Mouse (Mus musculus): ENCODE results near the gene Cpxm1. TPM values are rescaled to one million over a fixed set of nuclear protein-coding genes. Genes with fewer than 3 reads are reported as not detected.

The Cpxm1 gene
- polyA plus RNA-seq, 1 experiment, result 0.34 TPM

- Histone ChIP-seq H3K36me3 (ENCODE audit: control insufficient read depth, insufficient read depth) (no peaks in the 10 kb centered on the region), H3ac (ENCODE audit: control insufficient read depth, insufficient read length) (no peak overlapping the region), H3K79me2 (ENCODE audit: control insufficient read depth, insufficient read depth) (no peaks in the 10 kb centered on the region), H3K4me2 (ENCODE audit: low read depth) (no peak overlapping the region), H3K4me3 (no peak overlapping the region), H3K27me3 (ENCODE audit: control insufficient read depth, insufficient read depth, insufficient read length) (peaks cover 36% of the 10 kb centered on the region)
- no peak for TF ChIP-seq REST (IDR thresholded peaks at IDR 0.05; ENCODE audit: insufficient read depth, insufficient read length)
- TF ChIP-seq TCF12 (IDR thresholded peaks at IDR 0.05; ENCODE audit: insufficient read depth, poor library complexity, severe bottlenecking), result no peak
- no peak for TF ChIP-seq SRF (IDR thresholded peaks at IDR 0.05; ENCODE audit: control insufficient read depth, insufficient read length, low read depth)
- no peak for TF ChIP-seq TCF3 (IDR thresholded peaks at IDR 0.05; ENCODE audit: insufficient read length, low read depth)
- no peak for TF ChIP-seq CEBPB (IDR thresholded peaks at IDR 0.05; ENCODE audit: insufficient read depth, poor library complexity, severe bottlenecking)
- no peak for TF ChIP-seq MYOD1 (IDR thresholded peaks at IDR 0.05; ENCODE audit: control insufficient read depth in 1 of 3, insufficient read length in 2 of 3, low read depth in 2 of 3)
- no peak for TF ChIP-seq MYOG (IDR thresholded peaks at IDR 0.05; ENCODE audit: control insufficient read depth in 1 of 3, insufficient read depth in 1 of 3, insufficient read length in 2 of 3, low read depth in 2 of 3)
- no peak for TF ChIP-seq USF1 (IDR thresholded peaks at IDR 0.05; ENCODE audit: low read depth)
- no peak for TF ChIP-seq POLR2A (IDR thresholded peaks at IDR 0.05; ENCODE audit: insufficient read length, low read depth)
- TF ChIP-seq POLR2AphosphoS2 (IDR thresholded peaks at IDR 0.05; ENCODE audit: insufficient read length, low read depth), result no peak
- no peak for TF ChIP-seq E2F4 (IDR thresholded peaks at IDR 0.05; ENCODE audit: insufficient read depth)
- TF ChIP-seq MAX (IDR thresholded peaks at IDR 0.05; ENCODE audit: low read depth), result no peak
Observed at GRCm38 (mm10) chr2:130398091-130398490, 717 bp upstream of the Cpxm1 start.

GRCm38 (mm10) chr2:130395696-130396095, 1.7 kb downstream of the Cpxm1 start:
- TF ChIP-seq MYOG (IDR thresholded peaks at IDR 0.05; ENCODE audit: control insufficient read depth in 1 of 3, insufficient read depth in 1 of 3, insufficient read length in 2 of 3, low read depth in 2 of 3) (no peak), TCF3 (IDR thresholded peaks at IDR 0.05; ENCODE audit: insufficient read length, low read depth) (no peak), MAX (IDR thresholded peaks at IDR 0.05; ENCODE audit: low read depth) (no peak), MYOD1 (IDR thresholded peaks at IDR 0.05; ENCODE audit: control insufficient read depth in 1 of 3, insufficient read length in 2 of 3, low read depth in 2 of 3) (no peak), TCF12 (IDR thresholded peaks at IDR 0.05; ENCODE audit: insufficient read depth, poor library complexity, severe bottlenecking) (no peak), E2F4 (IDR thresholded peaks at IDR 0.05; ENCODE audit: insufficient read depth) (no peak), POLR2AphosphoS2 (IDR thresholded peaks at IDR 0.05; ENCODE audit: insufficient read length, low read depth) (no peak), POLR2A (IDR thresholded peaks at IDR 0.05; ENCODE audit: insufficient read length, low read depth) (no peak), CEBPB (IDR thresholded peaks at IDR 0.05; ENCODE audit: insufficient read depth, poor library complexity, severe bottlenecking) (no peak), REST (IDR thresholded peaks at IDR 0.05; ENCODE audit: insufficient read depth, insufficient read length) (no peak), SRF (IDR thresholded peaks at IDR 0.05; ENCODE audit: control insufficient read depth, insufficient read length, low read depth) (no peak), USF1 (IDR thresholded peaks at IDR 0.05; ENCODE audit: low read depth) (no peak)
- Histone ChIP-seq H3K36me3 (ENCODE audit: control insufficient read depth, insufficient read depth) (no peaks in the 10 kb centered on the region), H3K27me3 (ENCODE audit: control insufficient read depth, insufficient read depth, insufficient read length) (peaks cover 42% of the 10 kb centered on the region), H3K4me3 (no peak overlapping the region), H3ac (ENCODE audit: control insufficient read depth, insufficient read length) (no peak overlapping the region), H3K4me2 (ENCODE audit: low read depth) (no peak overlapping the region), H3K79me2 (ENCODE audit: control insufficient read depth, insufficient read depth) (no peaks in the 10 kb centered on the region)

- no peak for TF ChIP-seq E2F4 (IDR thresholded peaks at IDR 0.05; ENCODE audit: insufficient read depth)
- no peak for TF ChIP-seq USF1 (IDR thresholded peaks at IDR 0.05; ENCODE audit: low read depth)
- no peak for TF ChIP-seq MYOD1 (IDR thresholded peaks at IDR 0.05; ENCODE audit: control insufficient read depth in 1 of 3, insufficient read length in 2 of 3, low read depth in 2 of 3)
- TF ChIP-seq TCF3 (IDR thresholded peaks at IDR 0.05; ENCODE audit: insufficient read length, low read depth), result no peak
- TF ChIP-seq POLR2A (IDR thresholded peaks at IDR 0.05; ENCODE audit: insufficient read length, low read depth), result no peak
- TF ChIP-seq MYOG (IDR thresholded peaks at IDR 0.05; ENCODE audit: control insufficient read depth in 1 of 3, insufficient read depth in 1 of 3, insufficient read length in 2 of 3, low read depth in 2 of 3), result no peak
- no peak for TF ChIP-seq SRF (IDR thresholded peaks at IDR 0.05; ENCODE audit: control insufficient read depth, insufficient read length, low read depth)
- no peak for TF ChIP-seq TCF12 (IDR thresholded peaks at IDR 0.05; ENCODE audit: insufficient read depth, poor library complexity, severe bottlenecking)
- TF ChIP-seq POLR2AphosphoS2 (IDR thresholded peaks at IDR 0.05; ENCODE audit: insufficient read length, low read depth), result no peak
- TF ChIP-seq MAX (IDR thresholded peaks at IDR 0.05; ENCODE audit: low read depth), result no peak
Observed at GRCm38 (mm10) chr2:130392836-130393235, 4.5 kb downstream of the Cpxm1 start.

GRCm38 (mm10) chr2:130390993-130391625, 6.3 kb downstream of the Cpxm1 start:
- H3K79me2 ChIP-seq (ENCODE audit: control insufficient read depth, insufficient read depth), result no peaks in the 10 kb centered on the region
- H3K4me3 ChIP-seq, result no peak overlapping the region
- TF ChIP-seq TCF3 (IDR thresholded peaks at IDR 0.05; ENCODE audit: insufficient read length, low read depth), result no peak
- no peak for TF ChIP-seq E2F4 (IDR thresholded peaks at IDR 0.05; ENCODE audit: insufficient read depth)
- TF ChIP-seq SRF (IDR thresholded peaks at IDR 0.05; ENCODE audit: control insufficient read depth, insufficient read length, low read depth), result no peak
- TF ChIP-seq REST (IDR thresholded peaks at IDR 0.05; ENCODE audit: insufficient read depth, insufficient read length), result no peak
- no peak for TF ChIP-seq MYOG (IDR thresholded peaks at IDR 0.05; ENCODE audit: control insufficient read depth in 1 of 3, insufficient read depth in 1 of 3, insufficient read length in 2 of 3, low read depth in 2 of 3)
- no peak for TF ChIP-seq POLR2A (IDR thresholded peaks at IDR 0.05; ENCODE audit: insufficient read length, low read depth)
- no peak for TF ChIP-seq MYOD1 (IDR thresholded peaks at IDR 0.05; ENCODE audit: control insufficient read depth in 1 of 3, insufficient read length in 2 of 3, low read depth in 2 of 3)
- no peak for TF ChIP-seq MAX (IDR thresholded peaks at IDR 0.05; ENCODE audit: low read depth)
- TF ChIP-seq CEBPB (IDR thresholded peaks at IDR 0.05; ENCODE audit: insufficient read depth, poor library complexity, severe bottlenecking), result no peak
- no peak for TF ChIP-seq POLR2AphosphoS2 (IDR thresholded peaks at IDR 0.05; ENCODE audit: insufficient read length, low read depth)
- TF ChIP-seq USF1 (IDR thresholded peaks at IDR 0.05; ENCODE audit: low read depth), result no peak
- no peak for TF ChIP-seq TCF12 (IDR thresholded peaks at IDR 0.05; ENCODE audit: insufficient read depth, poor library complexity, severe bottlenecking)
- no peak overlapping the region for H3ac ChIP-seq (ENCODE audit: control insufficient read depth, insufficient read length)
- H3K27me3 ChIP-seq (ENCODE audit: control insufficient read depth, insufficient read depth, insufficient read length), result peaks cover 32% of the 10 kb centered on the region
- no peak overlapping the region for H3K4me2 ChIP-seq (ENCODE audit: low read depth)
- H3K36me3 ChIP-seq (ENCODE audit: control insufficient read depth, insufficient read depth), result no peaks in the 10 kb centered on the region

More at GRCm38 (mm10) chr2:130392836-130393235, 4.5 kb downstream of the Cpxm1 start:
- H3K27me3 ChIP-seq (ENCODE audit: control insufficient read depth, insufficient read depth, insufficient read length), result peaks cover 48% of the 10 kb centered on the region
- H3K79me2 ChIP-seq (ENCODE audit: control insufficient read depth, insufficient read depth), result no peaks in the 10 kb centered on the region
- H3K36me3 ChIP-seq (ENCODE audit: control insufficient read depth, insufficient read depth), result no peaks in the 10 kb centered on the region
- no peak overlapping the region for H3ac ChIP-seq (ENCODE audit: control insufficient read depth, insufficient read length)
- H3K4me3 ChIP-seq, result no peak overlapping the region
- no peak overlapping the region for H3K4me2 ChIP-seq (ENCODE audit: low read depth)

All from myocyte (in vitro differentiated cells).